Mouse (Mus musculus) MEL (cell line): ENCODE measurements around the gene Trip12.

Experiments
- CHD2 ChIP-seq: IDR thresholded peaks from 2 replicates; pipeline ENCODE4 v1.6.1; 2011; ENCODE audit warnings: low read length, improper control_type of control experiment
- CTCF ChIP-seq, 3 experiments: IDR thresholded peaks in 2 of 3; conservative IDR thresholded peaks in 1 of 3; 2 replicates each; pipeline ENCODE4 v1.5.1; 2011 to 2012; ENCODE audit warnings: low read length in 3 of 3, low read depth in 2 of 3, mild to moderate bottlenecking in 2 of 3, improper control_type of control experiment in 1 of 3, inconsistent platforms in 1 of 3, mixed read lengths in 1 of 3, moderate library complexity in 1 of 3; ENCODE audit not compliant: control insufficient read depth in 1 of 3, insufficient read depth in 1 of 3, poor library complexity in 1 of 3, severe bottlenecking in 1 of 3
- SIN3A ChIP-seq: IDR thresholded peaks from 2 replicates; pipeline ENCODE4 v1.6.1; 2012; ENCODE audit warnings: low read length, improper control_type of control experiment, inconsistent platforms
- USF1 ChIP-seq: IDR thresholded peaks from 2 replicates; pipeline ENCODE4 v1.6.1; 2014; ENCODE audit warnings: low read depth, mild to moderate bottlenecking, inconsistent platforms, low read length, improper control_type of control experiment, moderate library complexity

GRCm38 (mm10) chr1:84694688-84695474 lies 145.4 kb downstream of the Trip12 start:
- no peak for TF ChIP-seq CTCF (IDR thresholded peaks at IDR 0.05 in 2 of 3, conservative IDR thresholded peaks at IDR 0.05 in 1 of 3; ENCODE audit: control insufficient read depth in 1 of 3, insufficient read depth in 1 of 3, low read depth in 2 of 3, low read length in 3 of 3, poor library complexity in 1 of 3, severe bottlenecking in 1 of 3)
- TF ChIP-seq USF1 = no peak
- TF ChIP-seq CHD2 = no peak
- TF ChIP-seq SIN3A = no peak
